Mouse (Mus musculus) thymus, postnatal 36 days (tissue): ENCODE measurements around the gene Chrna4.
A peak's percentile ranks its signal among the peaks of the same experiment; 100 is the strongest.

ENCODE experiments used
- DNase-seq, 2 experiments: peaks; one replicate each; pipeline ENCODE4 v3.0.0; 2022; ENCODE audit warnings: mixed read lengths in 2 of 2

Chrna4 gene

DNA sequence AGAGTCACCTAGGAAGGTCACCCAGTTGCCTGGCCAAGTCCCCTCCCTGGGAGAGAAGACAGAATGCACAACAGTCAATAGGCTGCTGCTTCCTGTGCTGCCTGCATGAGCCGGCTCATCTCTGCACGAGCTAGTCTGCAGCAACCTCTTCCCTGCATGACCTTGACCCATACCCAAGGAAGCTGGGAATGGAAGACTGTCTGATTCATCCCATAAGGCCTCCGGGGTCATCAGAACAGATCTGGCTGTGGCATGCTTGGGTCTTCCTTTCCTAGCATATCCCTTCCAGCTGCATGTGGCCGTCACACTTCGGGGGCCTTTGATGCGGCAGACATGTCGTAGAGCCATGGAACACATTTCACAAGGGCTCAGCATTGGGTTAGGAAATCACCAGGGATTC lies 8.2 kb downstream of the Chrna4 start:
- DNase-seq = no peak

DNA sequence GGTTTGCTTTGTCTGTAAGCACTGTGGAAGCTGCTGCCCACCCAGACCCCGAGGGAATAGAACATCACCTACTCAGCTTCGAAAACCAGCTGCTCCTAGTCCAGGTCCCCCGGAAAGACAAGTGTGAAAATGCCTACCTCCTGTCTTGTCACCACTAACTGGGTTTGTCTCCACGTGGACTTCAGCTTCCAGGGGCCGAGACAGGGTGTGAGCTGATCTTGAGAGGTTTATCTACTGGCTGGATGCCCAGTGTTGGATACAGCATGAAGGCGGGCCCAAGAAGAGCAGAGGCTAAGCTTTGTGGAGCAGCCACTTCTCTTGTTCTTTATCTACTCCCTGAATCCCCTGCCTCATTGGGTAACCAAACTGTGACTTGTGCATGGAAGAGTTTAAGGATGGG lies 10.0 kb downstream of the Chrna4 start:
- DNase-seq = no peak

DNA sequence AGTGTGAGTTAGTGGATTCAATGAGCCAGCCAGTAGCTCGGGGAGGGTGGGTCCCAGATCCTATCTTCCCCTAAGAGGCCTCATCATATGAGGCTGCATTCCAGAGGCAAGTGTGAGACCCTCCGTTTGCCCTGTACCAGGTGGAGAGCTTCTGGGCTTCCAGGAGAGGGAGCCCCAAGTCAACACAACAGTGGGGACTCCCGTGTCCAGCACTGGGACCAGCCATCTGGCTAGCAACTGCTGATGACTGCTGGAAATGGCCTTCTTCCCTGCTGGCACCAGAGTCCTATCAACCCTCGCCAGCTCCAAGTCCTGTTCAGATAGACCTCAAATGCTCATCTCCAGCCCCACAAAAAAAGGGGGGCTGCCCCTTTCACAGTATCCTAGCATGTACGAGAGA lies 10.9 kb downstream of the Chrna4 start:
- no peak for DNase-seq

DNA sequence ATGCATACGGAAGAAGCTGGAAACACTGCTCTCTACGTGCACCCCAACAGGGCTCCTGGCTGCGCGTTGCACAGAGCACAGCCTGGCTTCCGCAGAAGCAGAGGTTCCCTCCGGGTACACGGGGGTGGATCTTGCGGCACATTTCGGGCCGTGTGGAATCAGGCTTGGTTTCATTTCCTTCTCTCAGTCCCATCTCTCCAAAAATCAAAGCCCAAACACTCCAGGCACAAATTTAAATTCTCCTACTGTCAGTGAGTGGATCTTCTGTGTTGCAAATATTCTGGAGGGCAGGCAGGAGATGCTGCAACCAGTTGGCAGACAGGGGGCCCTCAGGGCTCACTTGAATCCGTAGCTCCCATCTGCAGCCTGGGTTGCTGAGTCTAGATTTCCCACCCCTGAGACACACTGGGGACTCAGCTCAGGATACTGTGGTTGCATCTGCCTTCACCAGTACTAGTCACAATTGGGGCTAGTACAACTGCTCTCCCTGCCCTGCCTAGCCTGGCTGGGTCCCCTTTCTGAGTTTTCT lies 11.9 kb downstream of the Chrna4 start:
- no peak for DNase-seq

DNA sequence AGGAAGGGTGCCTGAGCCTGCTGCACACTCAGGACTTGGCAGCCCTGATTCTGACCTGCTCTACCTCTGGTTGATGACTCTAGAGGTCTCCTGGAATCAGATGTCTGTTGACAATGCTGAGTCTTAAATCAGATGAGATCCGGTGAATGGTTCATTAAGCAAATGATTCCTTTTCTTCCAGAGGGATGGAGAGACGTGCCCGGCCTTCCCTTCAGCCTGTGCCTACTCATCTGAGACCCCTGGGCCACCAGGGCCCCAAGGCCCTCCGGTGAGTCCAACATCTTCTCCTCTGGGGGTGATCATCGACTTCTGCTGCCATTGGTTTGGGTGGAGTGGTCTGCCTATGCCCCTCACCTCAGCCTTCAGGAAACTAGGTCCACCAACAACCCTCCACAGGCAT lies 35.0 kb downstream of the Chrna4 start:
- DNase-seq = no peak

DNA sequence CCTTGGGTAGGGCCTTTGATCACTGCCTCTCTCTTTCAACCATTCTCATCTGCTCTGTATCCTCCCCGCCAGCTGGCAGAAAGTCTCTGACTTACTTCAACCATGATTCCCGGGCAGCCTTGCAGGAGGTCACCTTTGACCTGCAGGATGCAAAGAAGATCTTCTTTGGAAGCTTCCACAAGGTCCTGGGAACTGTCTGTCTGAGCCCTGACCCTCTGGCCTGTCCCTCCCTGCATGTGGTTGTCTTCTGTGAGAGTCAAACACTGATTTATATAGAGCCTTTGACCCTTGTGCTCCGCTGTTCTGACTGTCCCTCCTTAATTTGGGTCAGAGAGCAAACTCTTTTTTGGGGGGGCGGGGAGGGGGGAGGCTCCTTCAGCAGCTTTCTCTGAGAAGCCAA lies 36.3 kb downstream of the Chrna4 start:
- DNase-seq = no peak

DNA sequence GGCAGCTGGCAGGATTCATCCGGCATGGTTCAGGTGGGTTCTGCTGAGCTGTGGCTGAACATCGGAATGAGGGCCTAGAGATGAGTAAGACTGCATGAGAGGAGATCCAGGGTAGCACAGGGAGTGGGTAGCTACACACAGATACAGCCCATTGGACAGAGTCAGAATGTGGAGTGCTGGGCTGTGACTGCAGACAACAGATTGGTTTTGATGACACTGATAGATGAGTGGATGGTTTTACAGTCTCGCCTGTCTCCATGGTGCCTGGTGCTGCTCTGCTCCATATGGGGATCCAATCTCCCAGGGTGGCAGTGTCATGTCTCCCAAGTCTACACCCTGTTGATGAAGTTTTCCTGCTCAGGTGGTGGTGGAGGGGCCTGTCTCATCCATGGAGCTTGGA lies 46.4 kb downstream of the Chrna4 start:
- DNase-seq = no peak

DNA sequence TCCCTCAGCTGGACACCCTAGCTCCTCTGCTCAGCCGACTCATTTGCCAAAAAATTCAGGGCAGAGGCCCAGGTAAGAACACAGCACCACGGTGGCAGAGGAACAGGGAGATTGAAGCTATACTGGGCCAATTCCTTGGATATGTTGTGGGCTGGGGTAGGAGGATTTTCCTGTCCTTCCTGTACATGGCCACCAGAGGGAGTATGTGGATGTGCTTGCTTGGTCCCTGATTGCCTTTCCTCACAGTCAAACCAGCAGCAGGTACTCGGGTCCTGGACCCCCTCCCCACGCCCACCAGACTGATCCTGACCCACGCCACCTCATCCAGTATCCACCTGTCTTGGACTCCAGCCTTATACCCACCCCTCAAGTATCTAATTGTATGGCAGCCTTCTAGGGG lies 46.9 kb downstream of the Chrna4 start:
- peak; percentile 6 to 22 for DNase-seq

DNA sequence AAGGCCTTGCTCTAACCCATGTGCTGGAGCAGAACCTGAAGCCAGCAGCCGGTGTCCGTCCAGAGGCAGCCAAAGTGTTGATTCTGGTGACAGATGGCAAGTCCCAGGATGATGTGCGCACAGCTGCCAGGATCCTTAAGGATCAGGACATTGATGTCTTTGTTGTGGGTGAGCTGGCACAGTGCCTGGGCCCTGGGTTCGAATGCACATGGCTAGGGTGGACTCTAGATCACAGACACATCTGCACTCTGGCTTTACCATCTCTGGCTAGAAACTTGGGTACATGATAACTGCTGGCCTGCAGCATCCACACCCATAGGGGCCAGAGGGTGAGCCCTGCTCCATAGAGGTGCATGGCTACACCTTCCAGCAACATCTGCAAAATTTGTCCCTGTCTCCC lies 47.9 kb downstream of the Chrna4 start:
- DNase-seq = no peak

DNA sequence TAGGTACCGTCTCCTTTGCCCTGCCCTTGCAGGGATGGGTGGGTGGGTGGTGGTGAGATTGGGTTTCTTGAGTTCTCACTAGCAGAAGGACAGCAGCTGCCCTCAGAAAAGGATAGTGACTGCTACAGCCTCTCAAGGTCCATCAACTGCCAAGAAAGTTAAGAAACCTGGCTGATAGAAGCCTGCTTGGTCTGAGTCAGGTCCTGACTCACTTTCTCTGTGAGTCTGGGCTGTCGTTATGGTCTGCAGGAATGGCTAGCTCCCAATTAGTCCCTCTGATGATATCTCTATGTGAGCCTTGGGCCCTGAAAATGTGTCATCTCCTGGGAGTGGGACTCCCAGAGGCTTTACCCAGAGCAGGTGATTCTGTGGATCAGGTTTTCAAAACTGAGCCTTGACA lies 49.0 kb downstream of the Chrna4 start:
- no peak for DNase-seq

DNA sequence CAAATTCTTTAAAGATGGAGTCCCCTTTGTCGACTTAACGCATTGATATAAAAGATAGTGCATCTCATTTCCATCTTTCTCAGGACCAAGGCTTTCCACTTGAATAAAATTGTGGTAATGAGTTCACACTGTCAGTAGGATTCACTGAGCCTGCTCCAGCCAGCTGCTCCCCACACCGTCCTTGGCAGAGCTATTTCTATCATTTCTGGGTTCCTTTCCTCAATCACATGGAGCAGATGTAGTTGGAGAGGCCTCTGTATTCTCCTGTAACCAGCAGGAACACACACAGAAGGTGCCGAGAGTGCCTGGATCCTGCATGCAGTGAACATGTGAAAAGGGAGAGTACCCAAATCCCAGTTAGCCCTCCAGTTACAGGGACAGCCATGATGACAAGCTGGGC lies 53.0 kb downstream of the Chrna4 start:
- no peak for DNase-seq

DNA sequence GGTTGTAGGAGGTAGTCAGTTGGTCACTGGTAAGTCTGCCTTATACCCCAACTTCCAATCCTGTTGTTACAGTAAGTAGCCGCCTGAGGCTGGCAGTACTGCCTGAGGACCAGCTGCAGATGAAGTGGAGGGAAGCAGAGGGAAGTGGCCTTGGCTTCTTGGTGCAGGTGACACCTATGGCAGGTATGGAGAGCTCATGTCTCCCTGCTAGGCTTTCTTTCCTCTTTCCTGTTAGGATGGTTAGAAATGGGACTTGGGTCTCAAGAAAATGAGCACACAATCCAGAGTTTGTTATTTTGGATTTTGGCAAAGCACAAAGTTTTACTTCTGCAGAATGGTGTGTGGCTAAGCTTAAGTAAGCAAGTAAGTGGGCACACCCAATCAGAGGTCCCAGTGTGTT lies 54.4 kb downstream of the Chrna4 start:
- DNase-seq = no peak

DNA sequence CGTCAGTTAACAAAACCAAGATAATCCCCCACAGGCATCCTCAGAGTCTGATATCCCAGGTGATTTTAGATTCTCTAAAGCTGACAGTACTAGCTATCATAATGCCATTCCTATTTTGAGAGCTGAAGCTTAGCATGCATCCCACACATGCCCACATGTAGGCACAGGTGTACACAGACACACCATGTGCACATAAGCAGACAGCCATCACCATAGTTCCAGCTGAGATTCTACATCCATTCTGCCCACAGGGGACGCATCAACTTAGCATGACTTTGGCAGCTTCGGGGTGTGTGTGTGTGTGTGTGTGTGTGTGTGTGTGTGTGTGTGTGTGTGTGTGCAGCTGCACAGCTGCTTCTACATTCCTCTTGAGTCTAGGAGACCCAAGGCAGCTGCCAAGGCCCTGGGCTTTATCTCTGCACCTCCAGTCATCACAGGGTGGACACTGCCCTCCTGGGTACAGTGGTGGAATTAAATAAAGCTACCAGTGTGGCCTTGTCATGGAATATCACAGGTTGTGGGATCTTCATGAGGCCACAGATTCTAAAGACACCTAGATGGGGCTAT lies 54.9 kb downstream of the Chrna4 start:
- no peak for DNase-seq

DNA sequence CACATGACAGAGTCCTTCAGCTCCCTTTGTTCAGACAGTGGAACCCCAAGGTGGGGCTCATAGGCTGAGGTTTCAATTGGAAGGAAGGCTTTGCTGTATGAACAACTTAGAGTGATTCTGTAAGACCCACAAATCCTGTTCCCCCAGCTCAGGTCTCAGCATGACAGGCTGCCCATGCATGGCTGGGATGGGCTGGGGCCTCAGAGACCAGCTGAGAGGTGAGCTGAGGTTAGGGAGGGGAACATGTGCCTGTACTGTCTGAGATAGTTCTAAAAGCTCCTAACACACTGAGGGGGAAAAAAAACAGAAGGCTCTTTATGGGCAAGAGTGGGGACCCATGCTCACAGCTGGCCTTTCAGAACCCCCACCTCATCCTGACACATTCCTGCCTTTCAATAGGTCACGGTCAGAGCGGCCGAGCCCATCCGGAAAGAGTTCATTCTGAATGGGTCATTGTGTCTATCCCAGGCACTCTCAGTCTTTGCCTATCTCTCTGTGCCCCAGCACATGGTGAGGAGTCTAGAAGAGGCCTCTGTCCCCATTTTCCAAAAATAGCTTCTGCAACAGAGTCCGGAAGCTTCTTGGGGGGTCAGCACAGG lies 55.8 kb downstream of the Chrna4 start:
- no peak for DNase-seq

DNA sequence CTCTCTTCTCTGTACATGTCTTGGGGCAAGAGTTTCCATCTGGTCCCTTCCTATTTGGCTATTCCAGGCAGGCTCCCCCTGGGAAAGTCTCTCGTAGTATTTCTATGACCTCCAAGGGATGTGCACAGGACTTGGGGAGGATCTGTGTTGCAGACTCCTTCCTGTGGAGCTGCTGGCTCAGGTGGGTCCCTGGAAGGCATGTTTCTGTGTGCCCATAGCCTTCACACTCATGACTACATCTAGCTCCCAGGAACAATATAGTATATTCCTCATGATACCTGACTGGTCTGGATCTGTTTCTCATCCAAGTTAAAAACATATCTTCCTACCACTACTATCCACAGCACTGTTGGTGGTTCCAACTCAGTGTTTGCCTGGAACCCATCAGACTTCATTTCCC lies 56.3 kb downstream of the Chrna4 start:
- no peak for DNase-seq

DNA sequence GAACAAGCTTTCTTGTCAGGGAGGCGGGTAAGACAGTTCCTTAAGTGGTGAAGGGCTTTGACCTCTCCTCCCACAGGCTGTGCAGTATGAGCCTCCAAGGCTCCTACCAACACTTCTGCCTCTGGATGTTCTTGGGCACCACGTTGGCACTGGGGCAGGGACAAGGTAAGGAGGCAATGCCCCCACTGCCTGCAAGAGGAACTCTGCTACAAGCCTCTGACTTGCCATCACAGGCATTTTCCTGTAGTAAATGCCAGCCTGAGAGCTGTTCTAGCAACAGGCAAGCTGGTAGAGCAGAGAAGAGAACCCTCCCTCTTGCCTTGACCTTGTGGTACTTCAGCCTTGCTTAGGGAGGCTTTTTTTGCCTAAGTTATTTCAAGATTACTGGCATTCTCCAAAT lies 56.9 kb downstream of the Chrna4 start, which contains the start of gene Col20a1:
TSS of gene Col20a1 (plus strand) at position 87 of the 400 bp plus-strand sequence.
- no peak for DNase-seq

DNA sequence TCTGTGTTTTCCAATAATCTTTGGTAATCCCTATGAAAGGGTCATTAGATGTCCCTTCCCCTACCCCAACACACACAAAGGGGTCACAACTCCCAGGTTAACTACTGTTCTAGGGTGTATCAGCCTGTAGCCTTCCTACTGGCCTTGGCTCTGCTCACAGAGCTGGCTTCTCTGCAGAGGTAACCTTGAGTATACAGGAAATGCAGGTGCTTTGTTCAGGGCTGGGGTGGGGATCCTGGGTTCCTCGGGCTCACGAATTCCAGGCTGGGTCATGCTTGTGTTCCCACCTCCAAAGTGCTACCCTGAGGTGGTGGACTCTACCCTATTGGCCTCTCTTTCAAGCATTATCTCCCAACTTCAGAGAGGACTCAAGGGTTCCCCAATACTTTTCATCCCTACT lies 57.7 kb downstream of the Chrna4 start:
- no peak for DNase-seq

DNA sequence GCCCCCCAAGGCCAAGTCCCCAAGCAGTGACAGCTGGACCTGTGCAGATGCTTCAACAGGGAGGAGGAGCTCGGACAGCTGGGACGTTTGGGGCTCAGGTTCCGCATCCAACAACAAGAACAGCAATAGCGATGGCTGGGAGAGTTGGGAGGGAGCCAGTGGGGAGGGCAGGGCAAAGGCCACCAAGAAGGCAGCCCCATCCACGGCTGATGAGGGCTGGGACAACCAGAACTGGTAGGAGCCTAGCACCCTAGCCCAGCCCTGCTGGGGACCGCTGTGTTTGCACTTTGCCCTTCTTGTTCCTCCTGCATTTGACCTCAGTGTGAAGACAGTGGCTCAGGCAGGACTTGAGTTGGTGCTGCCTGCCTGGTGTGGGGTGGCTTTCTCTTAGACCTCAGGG lies 62.2 kb downstream of the Chrna4 start:
- no peak for DNase-seq
